Mouse (Mus musculus): Measurements from ENCODE around the gene Fbp2.

DNA sequence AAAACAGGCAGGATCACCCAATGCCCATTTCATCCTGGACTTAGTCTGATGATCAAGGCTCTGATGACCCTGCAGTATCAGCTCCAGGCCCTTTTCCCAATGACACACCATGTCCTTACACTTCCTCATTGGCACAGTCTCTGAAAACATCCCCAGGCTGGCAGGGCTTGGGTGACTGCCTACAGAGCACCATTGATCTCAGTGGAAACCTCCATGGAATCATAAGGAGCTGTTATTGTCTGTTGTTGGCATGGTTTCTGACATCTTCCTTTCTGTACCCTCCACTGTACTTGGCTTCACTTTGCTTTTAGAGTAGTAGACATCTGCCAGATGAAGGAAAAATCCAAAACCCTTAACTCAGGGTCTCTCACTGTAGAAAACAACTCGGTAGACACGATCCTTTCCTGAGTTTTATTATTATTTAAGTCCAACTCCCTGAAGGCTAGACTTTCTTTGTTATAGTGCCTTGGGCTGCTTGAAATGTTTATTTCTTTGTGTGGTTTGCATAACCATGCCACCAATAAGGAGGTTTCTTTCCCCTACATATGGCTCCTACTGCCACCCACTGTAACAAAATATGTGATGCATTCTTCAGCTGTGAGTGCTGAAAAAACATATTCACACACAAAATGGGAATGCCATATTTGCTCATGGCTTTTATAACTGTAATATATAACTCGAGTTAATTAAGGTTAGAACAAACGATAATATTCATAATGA is 39.9 kb upstream of the Fbp2 start:
- no peak for TF ChIP-seq MAX (IDR thresholded peaks at IDR 0.05; ENCODE audit: low read length)
- TF ChIP-seq RCOR1 (conservative IDR thresholded peaks at IDR 0.05; ENCODE audit: low read depth, low read length), result no peak
- no peak for TF ChIP-seq USF2 (conservative IDR thresholded peaks at IDR 0.05; ENCODE audit: low read depth, low read length)
- no peak for TF ChIP-seq POLR2A (IDR thresholded peaks at IDR 0.05; ENCODE audit: low read depth, low read length)
- TF ChIP-seq CTCF (conservative IDR thresholded peaks at IDR 0.05 in 1 of 2, IDR thresholded peaks at IDR 0.05 in 1 of 2; ENCODE audit: low read depth in 2 of 2, low read length in 2 of 2), result no peak
- TF ChIP-seq GABPA (IDR thresholded peaks at IDR 0.05; ENCODE audit: insufficient replicate concordance, low read depth, low read length), result no peak
- TF ChIP-seq EP300 (IDR thresholded peaks at IDR 0.05; ENCODE audit: low read length), result no peak
- TF ChIP-seq TCF12 (IDR thresholded peaks at IDR 0.05; ENCODE audit: low read depth, low read length), result no peak
- no peak for TF ChIP-seq HCFC1 (IDR thresholded peaks at IDR 0.05; ENCODE audit: low read depth, low read length)
- no peak for TF ChIP-seq USF1 (IDR thresholded peaks at IDR 0.05; ENCODE audit: low read depth, low read length)
- no peak for TF ChIP-seq ZNF384 (IDR thresholded peaks at IDR 0.05; ENCODE audit: low read depth, low read length)
- no peak for TF ChIP-seq NELFE (IDR thresholded peaks at IDR 0.05; ENCODE audit: low read depth, low read length)
